Mouse (Mus musculus) gastrocnemius, postnatal 10 days (tissue): ENCODE measurements around the gene Mpo. TPM values are rescaled to one million over a fixed set of nuclear protein-coding genes. Genes with fewer than 3 reads are reported as not detected.

Experiments used
- DNase-seq: peaks from one replicate; pipeline ENCODE4 v3.0.0; 2021; ENCODE audit warnings: mixed read lengths
- microRNA-seq, 2 experiments: library from miRNA; unstranded; fragments of <30 nt; microRNA quantifications; one replicate each; pipeline ENCODE4 v1.2.0; 2021
- total RNA-seq, 2 experiments: library from RNA; stranded (reverse); gene quantifications; 2 replicates each; pipeline ENCODE4 v1.2.3; 2021

Mpo gene
- total RNA-seq, 2 experiments from 2014 or later, result 4.4 TPM; not detected in 1

DNA sequence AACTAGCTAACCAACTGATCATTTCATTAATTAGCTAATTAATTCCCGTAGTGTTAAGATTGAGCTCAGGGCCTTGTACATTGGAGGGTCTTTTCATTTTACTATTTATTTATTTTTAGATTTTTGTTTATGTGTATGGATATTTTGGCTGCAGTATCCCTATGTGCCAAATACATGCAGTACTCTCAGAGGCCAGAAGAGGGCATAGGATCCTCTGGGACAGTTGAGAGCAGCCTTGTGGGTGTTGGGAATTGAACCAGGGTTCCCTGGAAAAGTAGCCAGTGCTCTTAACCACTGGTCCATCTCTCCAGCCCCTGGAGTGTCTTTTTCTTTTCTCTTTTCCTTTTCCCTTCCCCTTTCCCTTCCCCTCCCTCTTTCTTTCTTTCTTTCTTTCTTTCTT lies 12.1 kb downstream of the Mpo start:
- DNase-seq, result no peak

- DNase-seq, result no peak
Measured at GRCm38 (mm10) chr11:87807433-87807832, 14.1 kb downstream of the Mpo start.

GRCm38 (mm10) chr11:87808236-87808635 lies 14.9 kb downstream of the Mpo start:
- no peak for DNase-seq

GRCm38 (mm10) chr11:87811396-87811795 lies 18.0 kb downstream of the Mpo start:
- no peak for DNase-seq

DNA sequence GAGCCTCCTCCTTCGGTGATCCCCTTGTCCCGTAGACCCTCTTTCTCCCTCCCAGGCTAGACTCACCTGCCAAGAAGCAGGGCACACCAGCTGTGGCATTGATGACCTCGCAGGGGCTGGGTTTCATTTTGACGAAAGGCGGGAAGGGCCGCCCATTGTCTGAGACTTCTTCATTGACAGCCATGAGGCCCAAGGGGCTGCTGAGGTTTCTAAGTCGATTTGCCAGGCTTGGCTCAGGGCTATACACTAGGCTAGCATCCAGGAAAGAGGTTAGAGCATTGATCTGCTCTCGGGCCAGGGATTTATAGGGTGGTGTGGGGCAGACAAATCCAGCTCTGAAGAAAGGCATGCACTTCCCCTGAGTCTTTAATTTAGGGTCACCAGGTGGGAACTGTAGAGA lies 21.4 kb downstream of the Mpo start:
- no peak for DNase-seq

DNA sequence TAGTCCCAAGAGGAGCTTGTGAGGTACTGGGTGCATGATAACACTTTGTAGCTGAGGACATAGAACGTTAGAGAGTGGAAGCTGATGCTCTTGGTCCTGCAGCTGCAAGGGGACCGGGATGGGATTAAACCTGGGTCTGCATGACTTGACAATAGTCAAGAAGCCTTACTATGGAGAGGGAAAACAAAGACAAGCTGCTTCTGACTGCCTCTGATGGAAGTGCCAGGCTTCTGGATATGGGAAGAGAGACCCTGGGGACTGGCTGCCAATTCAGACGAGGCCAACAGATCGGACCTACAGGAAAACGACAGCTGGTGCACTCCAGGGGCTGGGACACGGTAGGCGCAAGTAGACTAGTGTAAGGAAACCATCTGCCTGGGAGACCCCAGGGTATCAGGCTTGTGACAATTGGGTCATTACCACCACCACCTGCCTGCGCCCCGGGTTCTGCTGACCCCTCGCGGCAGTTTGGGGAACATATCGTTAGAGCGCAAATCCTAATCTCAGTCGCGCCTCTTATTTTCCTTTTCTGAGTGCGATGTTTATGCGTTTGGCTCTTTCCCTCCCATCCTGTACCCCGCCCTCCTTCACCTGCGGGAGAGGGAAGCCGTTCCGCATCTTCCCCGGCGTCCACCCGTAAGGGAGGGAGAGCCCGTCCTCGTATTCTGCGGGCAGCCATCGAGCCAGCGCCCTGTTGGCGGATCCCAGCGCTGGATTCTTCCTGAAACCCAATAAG lies 23.5 kb downstream of the Mpo start:
- peak; percentile 45 for DNase-seq

- no peak for DNase-seq
Measured at GRCm38 (mm10) chr11:87817443-87817773, 24.0 kb downstream of the Mpo start.

DNA sequence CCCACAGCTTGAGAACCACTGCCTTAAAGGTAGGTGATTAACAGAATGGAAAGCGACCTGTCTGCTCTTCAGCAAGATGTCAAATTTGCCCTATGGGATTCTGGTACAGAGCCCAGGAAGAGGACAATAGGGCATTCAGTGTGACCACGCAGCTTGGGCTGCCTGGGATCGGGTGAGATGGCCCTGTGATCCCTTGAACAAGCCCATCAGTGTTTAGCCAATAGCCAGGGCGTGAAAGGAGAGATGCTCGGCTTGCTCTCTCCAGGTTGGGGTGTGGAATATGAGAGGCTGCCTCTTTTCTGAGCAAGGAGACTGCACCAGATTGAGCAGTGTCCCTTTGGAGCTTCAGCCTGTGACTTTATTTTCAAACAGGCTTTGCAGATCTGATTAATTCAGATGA lies 28.1 kb downstream of the Mpo start:
- DNase-seq, result no peak

GRCm38 (mm10) chr11:87828239-87828900 lies 35.0 kb downstream of the Mpo start, which contains the start of gene Lpo:
Gene Lpo (minus strand): TSS chr11:87828289.
- no peak for DNase-seq

- no peak for DNase-seq
Measured at GRCm38 (mm10) chr11:87840676-87841075, 47.3 kb downstream of the Mpo start.

GRCm38 (mm10) chr11:87841436-87841835 lies 48.1 kb downstream of the Mpo start:
- no peak for DNase-seq

DNA sequence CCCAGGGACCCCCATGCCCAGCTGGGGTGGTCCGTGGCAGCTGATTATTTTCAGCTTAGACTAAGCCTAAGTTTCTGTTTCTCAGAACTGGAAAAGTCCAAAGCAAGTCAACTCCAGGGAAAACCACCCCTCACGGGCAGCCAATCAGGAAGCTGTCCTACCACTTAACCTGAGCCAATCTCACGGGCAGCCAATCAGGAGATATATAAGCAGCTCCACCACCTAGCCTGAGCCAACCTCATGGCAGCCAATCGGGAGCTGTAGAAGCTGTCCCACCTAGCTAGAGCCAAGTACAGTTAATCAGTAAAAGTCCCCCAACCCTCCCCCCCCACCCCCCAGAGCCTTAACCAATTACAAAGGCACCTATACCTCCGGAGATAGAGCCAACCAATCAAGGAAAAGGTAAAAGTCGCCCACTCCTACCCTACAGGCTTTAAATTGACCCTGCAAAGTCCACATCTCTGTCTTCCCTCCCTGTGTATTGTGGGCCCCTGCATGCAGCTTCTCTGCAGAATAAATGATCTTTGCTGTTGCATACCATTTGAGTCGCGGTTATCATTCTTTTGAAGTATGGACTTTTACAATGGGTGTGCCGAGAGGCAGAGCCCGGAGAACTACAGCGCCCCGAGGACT lies 53.7 kb downstream of the Mpo start:
- DNase-seq, result no peak

- no peak for DNase-seq
Measured at GRCm38 (mm10) chr11:87847884-87848283, 54.5 kb downstream of the Mpo start.

- peak; percentile 93 for DNase-seq
Measured at GRCm38 (mm10) chr11:87852690-87853596, 59.6 kb downstream of the Mpo start, which contains the start of gene Mks1. Gene Mks1 (plus strand): TSS chr11:87853215.

- DNase-seq, result no peak
Measured at GRCm38 (mm10) chr11:87853597-87853954, 60.2 kb downstream of the Mpo start.

Small RNA genes lying within 50 kb of the gene (microRNA-seq; reads per million reads assigned to microRNA genes)
- gene Mir142 (0 reads per million in 2 experiments), gene Mir142b (0 reads per million in 2 experiments)

Other genes with a start within 250 kb of the Mpo start
- not detected for gene Gm11492, start 226.9 kb upstream of the Mpo start, total RNA-seq
- 10 to 100 TPM; 45.9 to 59.6 TPM for gene Sept4, start 224.7 kb upstream of the Mpo start, total RNA-seq
- 10 to 100 TPM; 10.9 to 13.3 TPM for gene Mtmr4, start 201.4 kb upstream of the Mpo start, total RNA-seq
- gene Hsf5, start 176.4 kb upstream of the Mpo start, total RNA-seq, result under 1 TPM in 1 of 2 experiments, not detected in 1; 0.05 TPM
- gene Rnf43, start 130.9 kb upstream of the Mpo start, total RNA-seq, result under 1 TPM; 0.07 to 0.16 TPM
- 10 to 100 TPM; 38.6 to 42.6 TPM for gene Supt4a, start 56.0 kb upstream of the Mpo start, total RNA-seq
- gene Tspoap1, start 33.0 kb upstream of the Mpo start, total RNA-seq, result under 1 TPM; 0.27 to 0.38 TPM
- not detected for gene Lpo, start 34.7 kb downstream of the Mpo start, total RNA-seq
- 1 to 10 TPM; 2.9 to 3.0 TPM for gene Mks1, start 59.6 kb downstream of the Mpo start, total RNA-seq
- gene Epx, start 82.0 kb downstream of the Mpo start, total RNA-seq, result under 1 TPM in 1 of 2 experiments, not detected in 1; 0.47 TPM
- not detected for gene Olfr462, start 98.7 kb downstream of the Mpo start, total RNA-seq
- not detected for gene Olfr463, start 103.8 kb downstream of the Mpo start, total RNA-seq
- gene Olfr464, start 127.4 kb downstream of the Mpo start, total RNA-seq, result not detected
- gene Dynll2, start 194.0 kb downstream of the Mpo start, total RNA-seq, result 100 to 1,000 TPM; 122 to 139 TPM